Mouse (Mus musculus): ENCODE data around the gene Rtn2. TPM values are rescaled to one million over a fixed set of nuclear protein-coding genes. Genes with fewer than 3 reads are reported as not detected.
A peak's percentile ranks its signal among the peaks of the same experiment; 100 is the strongest.

Gene Rtn2
- total RNA-seq (2021), result 6.0 and 7.9 TPM in 2 replicates
- long read RNA-seq, experiment 1, transcript Rtn2-201 (10 exons, 1,990 nt), result major isoform, 10 of 16 reads
- long read RNA-seq, experiment 1, partial matches to known transcripts, result 2 of 16 reads
- long read RNA-seq, experiment 1, other reads (novel, unspliced or antisense), result 1 of 16 reads
- long read RNA-seq, experiment 2, partial matches to known transcripts, result 0 of 4 reads
- long read RNA-seq, experiment 2, other reads (novel, unspliced or antisense), result 0 of 4 reads

DNA sequence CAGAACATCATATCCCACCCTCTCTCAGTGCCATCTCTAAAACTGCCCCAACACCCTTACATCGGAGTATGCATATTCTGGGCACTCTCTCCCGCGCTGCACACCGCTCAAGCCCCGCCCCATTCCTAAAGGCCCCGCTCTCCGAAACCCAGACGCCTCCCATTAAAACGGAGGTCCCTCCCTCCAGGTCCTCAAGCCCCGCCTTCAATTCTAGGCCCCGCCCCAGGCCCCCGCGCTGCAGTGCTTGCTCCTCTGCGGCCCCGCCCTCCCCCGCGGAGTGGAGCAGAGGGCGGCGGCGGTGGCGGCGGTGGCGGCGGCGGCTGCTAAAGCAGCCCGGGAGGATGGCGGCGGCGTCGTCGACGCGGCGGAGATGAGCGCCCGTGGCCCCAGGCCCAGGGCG, at the start of gene Rtn2:
TSS of gene Rtn2 (plus strand) at position 240 of the 400 bp plus-strand sequence.
- DNase-seq, result peak; percentile 89

DNA sequence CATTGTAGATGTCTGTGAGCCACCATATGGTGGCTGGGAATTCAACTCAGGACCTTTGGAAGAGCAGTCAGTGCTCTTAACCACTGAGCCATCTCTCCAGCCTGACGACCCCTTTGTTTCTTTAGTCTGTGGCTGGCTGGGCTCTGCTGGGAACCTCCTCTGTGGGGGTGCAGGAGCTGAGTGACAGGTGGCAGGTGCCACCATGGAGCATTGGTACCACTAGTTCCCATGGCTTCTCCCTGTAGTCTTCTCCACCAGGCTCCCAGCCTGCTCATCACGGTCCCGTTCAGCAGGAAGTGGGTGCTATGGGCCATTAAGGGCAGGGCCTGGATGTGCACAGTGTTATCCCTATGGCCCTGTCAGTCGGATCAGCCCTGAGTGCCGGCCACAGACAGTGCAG, 47.8 kb upstream of the Rtn2 start:
- DNase-seq, result no peak

GRCm38 (mm10) chr7:19235092-19235671, 47.2 kb upstream of the Rtn2 start:
- DNase-seq, result no peak

GRCm38 (mm10) chr7:19236411-19236810, 46.0 kb upstream of the Rtn2 start:
- DNase-seq, result no peak

DNA sequence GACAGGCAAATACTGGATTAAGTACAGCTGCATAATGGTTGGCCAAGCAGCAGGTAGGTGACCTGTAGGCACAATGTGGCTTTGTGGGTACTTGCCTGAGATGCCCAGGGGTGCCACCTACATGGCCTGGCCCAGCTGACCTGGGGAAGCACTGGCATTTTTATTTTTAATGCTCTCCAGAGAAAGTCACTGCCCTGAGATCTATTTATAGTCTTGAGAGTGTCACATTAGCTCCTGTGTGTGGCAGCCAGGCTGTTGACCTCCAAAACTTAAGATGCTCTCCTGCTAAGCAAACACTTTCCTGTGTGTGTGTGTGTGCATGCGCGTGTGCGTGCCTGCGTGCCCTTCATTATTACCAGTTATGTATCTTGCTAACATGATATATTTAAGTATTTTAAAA, 44.1 kb upstream of the Rtn2 start:
- no peak for DNase-seq

- DNase-seq, result peak; percentile 93
Measured at GRCm38 (mm10) chr7:19239423-19239822, 43.0 kb upstream of the Rtn2 start.

DNA sequence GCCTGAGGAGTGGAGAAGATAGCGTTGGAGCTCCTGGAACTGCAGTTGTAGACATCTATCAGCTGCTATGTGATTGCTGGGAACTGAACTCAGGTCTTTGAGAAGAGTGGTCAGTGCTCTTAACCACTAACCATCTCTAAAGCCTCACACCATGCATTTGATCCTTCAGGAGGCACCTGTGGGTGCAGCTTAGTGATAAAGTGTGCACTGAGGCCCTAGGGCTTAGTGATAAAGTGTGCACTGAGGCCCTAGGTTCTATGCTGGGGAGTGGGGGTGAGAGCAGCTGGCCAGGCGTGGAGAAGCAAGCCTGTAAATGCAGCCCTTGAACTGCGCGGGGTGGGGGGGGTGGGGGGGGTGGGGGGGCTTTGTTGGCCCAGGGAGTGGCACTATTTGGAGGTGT, 42.4 kb upstream of the Rtn2 start:
- DNase-seq, result no peak

DNA sequence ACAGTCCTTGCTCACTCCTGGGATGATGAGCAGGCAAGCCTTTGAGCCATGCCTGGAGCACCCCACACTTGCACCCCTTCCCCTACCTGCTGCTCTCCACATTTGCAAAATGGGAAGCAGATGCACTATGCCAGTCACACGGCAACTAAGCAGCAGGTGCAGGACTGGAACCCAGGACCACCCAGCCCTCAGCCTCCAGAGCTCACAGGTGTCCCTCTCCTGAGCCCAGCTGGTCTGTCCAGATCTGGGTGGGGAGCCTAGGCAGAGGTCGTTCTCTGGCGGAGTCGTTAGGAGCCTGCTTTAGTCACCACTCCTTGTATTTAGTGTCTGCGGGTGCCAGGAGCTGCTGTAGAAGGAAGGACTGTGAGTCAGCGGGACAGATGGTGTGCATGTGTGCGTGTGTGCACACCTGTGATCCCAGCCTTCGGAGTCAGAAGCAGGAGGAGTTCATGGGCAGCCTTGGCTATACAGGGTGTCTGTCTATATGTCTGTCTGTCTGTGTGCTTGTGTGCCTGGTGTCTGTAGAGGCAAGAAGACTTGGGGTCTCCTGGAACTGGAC, 41.4 kb upstream of the Rtn2 start:
- DNase-seq, result no peak

DNA sequence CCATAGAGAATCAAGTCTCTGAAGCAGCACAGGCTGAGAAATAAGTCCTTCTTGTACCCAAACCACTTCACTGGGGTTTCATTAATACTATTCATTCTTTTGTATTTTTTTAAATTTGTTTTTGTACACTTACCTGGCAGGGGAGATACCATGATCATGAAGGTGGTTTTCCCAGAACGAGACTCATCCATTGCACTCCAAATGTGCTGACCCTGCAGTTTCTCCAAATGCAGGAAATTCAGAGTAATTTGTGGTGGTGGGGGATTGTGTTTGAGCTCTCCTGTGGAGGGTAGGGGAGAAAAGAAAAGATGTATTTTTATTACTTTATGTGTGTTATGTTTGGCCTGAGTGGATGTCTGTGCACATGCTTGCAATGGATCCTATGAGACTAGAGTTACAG, 40.4 kb upstream of the Rtn2 start:
- DNase-seq, result no peak

DNA sequence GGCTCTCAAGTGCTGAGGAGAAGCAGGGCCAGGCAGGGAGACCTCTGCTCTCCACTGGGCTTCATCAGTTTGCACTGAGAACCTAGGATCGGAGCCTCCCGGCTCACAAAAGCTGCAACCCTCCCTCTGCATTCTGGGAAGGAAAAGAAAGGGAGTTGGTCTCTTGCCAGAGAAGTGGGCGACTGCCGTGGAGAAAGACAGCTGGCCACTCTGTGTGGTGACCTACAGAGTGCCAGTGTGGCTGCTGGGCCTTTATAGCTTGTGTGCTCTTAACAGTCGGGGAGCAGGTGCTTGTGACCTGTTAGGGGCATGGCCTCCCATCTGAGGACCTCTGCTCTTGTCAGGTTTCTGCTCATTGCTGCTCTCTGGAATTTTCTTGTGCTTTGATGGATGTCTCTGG, 38.6 kb upstream of the Rtn2 start:
- no peak for DNase-seq

DNA sequence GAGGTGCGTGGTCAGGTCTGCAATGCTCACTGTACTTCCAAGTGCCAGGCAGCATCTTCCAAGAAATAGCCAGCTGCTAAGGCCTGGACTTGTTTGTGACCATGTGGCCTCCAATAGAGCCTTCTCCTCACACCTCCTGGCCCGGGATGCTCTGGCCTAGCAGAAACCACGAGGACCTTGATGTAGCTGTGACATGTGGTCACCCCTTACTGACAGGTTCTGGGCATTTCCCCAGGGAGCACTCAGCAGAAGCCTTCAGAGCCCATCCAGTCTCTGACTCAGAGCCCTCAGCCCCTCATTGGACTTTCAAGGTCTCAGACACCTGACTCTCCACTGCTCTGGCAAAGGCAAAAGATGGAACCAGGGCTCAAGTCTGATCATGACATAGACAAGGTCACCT, 37.3 kb upstream of the Rtn2 start:
- peak; percentile 74 for DNase-seq

DNA sequence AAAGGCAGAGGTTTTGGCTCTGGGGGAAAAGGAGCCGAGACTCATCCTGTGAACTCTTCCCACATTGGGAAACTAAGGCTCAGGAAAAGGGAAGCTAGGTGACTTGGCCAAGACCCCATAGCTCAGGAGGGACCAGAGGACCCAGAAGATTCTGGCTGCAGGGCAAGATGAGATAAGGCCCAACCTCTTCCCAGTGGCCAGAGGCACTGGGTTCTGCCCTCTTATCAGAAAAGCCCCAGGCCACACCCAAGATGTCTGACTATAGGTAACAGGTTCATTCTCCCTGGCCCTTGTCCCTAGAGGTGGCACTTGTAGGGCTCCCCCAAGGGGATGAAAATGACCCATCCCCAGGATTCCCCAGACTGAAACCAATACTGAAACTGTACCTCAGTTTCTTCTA, 35.6 kb upstream of the Rtn2 start:
- no peak for DNase-seq

DNA sequence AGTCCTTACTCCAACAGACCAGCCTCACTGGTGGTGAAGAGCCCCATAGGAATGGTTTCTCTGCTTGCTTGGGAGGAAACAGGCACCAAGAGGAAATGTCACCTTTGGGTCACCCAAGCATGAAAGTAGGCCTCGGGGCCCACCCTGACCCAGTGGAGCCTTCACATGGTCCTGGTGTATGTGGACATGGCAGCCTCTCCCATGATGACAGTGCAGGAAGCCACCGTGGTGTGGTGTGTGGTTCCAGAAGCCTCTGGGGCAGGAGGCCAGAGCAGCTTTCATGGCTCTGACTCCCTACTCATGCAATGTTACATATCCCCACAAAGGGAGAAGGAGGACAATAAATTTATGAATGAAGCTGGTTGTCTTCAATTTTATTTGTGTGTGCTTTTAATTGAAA, 34.9 kb upstream of the Rtn2 start:
- no peak for DNase-seq

- no peak for DNase-seq
Measured at GRCm38 (mm10) chr7:19252078-19252477, 30.3 kb upstream of the Rtn2 start.

DNA sequence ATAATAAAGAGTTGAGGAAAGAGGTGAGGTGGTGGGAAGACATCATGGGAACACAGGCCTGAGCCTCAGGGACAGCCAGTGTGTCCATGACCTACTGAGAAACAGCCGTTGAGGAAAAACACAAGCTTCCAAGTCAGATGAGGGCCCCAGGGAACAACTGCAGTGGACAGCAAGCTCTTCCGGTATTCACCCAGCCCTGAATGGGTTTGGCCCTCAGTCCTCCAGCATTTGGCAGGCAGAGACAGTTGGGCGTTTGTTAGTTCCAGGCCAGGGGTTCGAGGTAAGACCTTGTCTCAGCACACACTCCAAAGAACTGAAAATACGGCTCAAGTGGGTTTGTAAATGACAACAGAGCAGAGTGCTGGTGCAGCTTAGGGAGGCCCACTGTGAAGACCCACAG, 29.0 kb upstream of the Rtn2 start:
- DNase-seq, result no peak

- no peak for DNase-seq
Measured at GRCm38 (mm10) chr7:19255395-19255794, 27.0 kb upstream of the Rtn2 start.

DNA sequence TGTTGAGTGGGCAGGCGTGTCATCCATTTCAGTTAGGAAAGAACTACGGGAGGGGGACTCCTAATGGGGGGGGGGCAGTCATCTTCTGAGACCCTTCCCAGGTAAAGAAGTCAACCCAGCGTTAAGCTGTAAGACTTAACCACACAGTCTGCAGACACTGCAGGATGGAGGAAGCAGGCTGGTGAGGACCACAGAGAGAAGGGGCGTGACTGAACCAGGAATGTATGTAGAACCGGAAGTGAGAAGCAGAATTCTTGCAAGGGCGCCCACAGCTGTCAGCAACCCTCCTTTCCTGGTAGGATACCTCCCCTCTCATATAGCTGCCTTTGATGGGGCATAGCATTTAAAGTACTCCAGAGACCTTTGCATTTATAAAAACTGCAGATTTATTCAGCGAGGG, 25.9 kb upstream of the Rtn2 start:
- no peak for DNase-seq

- peak; percentile 83 for DNase-seq
Measured at GRCm38 (mm10) chr7:19257390-19258022, 24.9 kb upstream of the Rtn2 start.

GRCm38 (mm10) chr7:19258336-19258735, 24.1 kb upstream of the Rtn2 start:
- DNase-seq, result peak; percentile 54

- DNase-seq, result peak; percentile 49
Measured at GRCm38 (mm10) chr7:19265147-19265546, 17.3 kb upstream of the Rtn2 start.

- DNase-seq, result no peak
Measured at GRCm38 (mm10) chr7:19265928-19266822, 16.2 kb upstream of the Rtn2 start.

- no peak for DNase-seq
Measured at GRCm38 (mm10) chr7:19267051-19267450, 15.4 kb upstream of the Rtn2 start.

All from adrenal gland, postnatal 14 days (tissue).